Mouse (Mus musculus) ZHBTc4 (cell line): ENCODE measurements around the gene Edc4.
A peak's percentile ranks its signal among the peaks of the same experiment; 100 is the strongest.
"Not testable (repeated sequence)": the region's sequence is repeated elsewhere in the genome, so short reads cannot be mapped to it uniquely, and the experiment has no call there.

Source experiments
- DNase-seq: peaks from one replicate; pipeline ENCODE4 v3.0.0-alpha.2; 2011; ENCODE audit warnings: low read depth, low spot score

The Edc4 gene

GRCm38 (mm10) chr8:105880754-105881520, at the start of gene Edc4:
Gene Edc4 (plus strand): TSS chr8:105880881.
- peak; percentile 92 for DNase-seq

DNA sequence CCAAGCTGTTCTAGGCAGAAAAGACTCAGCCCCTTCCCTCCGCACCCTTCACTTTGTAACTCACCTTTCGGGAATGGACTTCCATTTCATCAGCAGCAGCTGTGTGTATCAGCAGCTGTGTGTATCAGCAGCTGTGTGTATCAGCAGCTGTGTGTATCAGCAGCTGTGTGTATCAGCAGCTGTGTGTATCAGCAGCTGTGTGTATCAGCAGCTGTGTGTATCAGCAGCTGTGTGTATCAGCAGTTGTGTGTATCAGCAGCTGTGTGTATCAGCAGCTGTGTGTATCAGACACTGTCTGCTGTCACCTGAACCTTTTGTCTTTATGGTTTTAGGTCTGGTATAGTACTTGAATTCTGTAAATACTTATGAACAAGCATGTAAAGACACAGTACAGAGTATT, 46.9 kb upstream of the Edc4 start:
- not testable (repeated sequence) for DNase-seq

DNA sequence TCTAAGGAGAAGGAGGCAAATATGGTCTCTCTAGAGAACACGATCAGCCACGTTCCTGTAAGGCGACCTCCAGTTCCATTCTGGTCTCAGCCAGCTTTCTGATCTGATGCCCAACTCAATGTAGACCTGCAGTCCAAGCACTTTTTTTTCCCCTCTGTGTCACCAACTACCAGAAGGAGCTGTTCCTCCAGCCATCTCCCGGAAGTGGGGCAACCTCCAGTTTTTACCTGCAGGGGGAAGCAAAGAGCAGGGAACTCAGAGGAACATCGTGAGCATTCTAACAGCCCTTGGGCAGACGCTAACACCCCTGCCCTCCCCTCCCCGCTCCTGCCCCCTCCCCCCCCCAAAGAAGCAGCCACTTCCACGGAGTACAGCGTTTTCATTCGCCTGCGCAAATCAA, 45.4 kb upstream of the Edc4 start:
- DNase-seq, result peak; percentile 86

DNA sequence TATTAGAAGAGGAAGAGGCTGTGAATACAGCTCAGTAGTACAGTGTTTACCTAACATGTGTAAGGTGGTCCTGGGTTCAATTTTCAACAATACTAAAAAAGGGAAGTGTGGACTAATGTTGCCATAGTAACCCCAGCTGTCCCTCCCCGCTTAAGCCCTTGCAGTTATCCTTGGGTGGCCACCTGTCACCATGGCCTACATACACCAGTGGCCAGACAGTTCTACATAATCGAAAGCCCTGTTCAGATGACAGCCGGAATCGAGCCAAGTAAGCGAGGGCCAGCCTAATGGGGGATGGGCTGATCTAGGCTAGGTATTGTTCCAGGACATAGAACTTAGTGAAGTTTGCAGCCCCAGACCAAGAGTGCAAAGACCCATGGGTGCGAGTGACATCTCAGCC, 43.7 kb upstream of the Edc4 start:
- no peak for DNase-seq

GRCm38 (mm10) chr8:105839209-105839608, 41.5 kb upstream of the Edc4 start:
- DNase-seq, result no peak

DNA sequence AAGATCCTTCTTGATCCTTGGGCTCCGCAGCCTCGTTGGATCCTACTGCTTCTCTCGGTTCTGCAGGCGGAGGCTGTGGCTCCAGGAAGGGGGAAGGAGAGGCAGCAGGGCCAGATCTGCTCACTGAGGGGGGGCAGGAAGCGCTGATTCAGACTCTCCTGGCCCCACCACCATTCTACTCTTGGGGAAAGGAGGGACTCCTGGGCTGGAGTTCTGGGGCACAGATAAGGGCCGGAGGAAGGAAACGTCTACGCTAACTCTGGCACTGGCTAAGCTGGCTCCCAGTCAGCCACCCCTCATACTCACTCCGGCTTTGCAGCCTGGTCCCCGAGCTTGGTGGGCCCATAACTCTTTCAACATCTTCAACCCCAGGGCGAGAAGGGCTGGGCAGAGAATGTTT, 34.0 kb upstream of the Edc4 start:
- no peak for DNase-seq

DNA sequence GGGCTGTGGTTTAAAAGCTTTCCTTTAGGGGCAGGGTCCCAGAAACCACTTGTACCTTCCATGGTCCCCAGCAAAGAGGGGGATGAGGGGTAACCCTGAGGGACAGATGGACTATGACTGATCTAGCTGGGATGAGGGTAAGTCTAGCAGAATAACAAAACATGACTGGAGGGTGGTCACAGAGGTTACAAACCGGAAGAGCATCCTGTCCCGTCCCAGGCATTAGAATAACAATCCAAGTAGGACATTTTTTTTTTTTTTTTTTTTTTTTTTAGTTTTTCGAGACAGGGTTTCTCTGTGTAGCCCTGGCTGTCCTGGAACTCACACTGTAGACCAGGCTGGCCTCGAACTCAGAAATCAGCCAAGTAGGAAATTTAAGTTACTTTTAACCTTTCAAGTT, 30.7 kb upstream of the Edc4 start:
- DNase-seq, result no peak

- peak; percentile 68 for DNase-seq
Observed at GRCm38 (mm10) chr8:105850611-105851010, 30.1 kb upstream of the Edc4 start.

DNA sequence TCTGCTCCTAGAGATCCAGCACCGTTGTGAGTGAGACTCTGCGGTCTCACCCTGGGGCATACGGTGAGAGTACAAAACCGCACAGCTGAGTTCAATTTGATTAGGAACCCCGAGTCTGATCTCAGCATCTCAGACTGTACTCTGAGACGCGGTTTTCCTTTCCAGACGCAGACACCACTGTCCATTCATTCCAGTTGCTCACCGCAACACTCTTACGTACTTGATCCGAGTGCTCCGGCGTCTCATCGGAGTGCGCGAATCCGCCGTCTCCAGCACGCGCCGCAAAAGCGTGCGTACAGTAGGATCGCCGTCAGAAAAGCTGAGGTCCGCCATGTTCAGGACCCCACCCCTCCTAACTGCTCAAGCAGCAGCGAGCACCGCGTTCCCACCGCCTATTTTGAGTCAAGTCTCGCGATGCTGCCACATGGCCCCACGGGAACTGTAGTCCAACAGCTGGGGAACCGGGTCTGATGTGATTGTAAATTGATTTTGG, 29.0 kb upstream of the Edc4 start:
- peak; percentile 97 for DNase-seq

GRCm38 (mm10) chr8:105852146-105852729, 28.4 kb upstream of the Edc4 start:
- DNase-seq, result no peak

DNA sequence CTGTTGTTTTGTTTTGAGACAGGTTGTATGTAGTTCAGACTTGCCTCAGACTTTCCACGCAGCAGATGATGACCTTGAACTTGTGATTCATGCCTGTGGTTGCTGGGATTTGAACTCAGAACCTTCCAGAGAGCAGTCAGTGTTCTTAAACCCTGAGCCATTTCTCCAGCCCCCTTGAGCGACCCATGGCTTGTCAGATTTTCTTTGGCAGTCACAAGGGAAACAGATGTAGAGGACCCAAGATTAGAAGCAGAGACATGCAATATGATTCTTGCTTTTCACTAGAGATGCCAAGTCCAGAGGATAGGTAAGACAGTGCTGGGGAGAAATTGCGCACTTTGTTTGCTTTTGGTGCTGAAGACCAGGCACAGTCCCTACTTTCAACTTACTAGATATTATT, 27.5 kb upstream of the Edc4 start, which contains the start of gene Cenpt:
Gene Cenpt, minus strand, starts transcription at position 101 of the 400 bp plus-strand sequence.
- no peak for DNase-seq

DNA sequence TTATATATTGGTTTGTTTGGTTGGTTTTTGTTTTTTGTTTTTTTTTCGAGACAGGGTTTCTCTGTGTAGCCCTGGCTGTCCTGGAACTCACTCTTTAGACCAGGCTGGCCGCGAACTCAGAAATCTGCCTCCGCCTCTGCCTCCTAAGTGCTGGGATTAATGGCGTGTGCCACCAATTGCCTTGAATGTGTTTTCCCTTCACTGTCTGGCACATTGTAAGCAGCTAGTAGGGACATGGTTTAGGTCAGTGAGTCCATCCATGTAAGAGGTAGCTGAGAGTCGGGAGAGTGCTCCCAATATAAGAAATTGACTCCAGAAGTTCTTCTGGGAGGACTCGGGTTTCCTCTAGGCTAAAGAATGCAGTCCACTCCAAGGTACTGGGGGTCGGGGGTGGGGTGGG, 26.4 kb upstream of the Edc4 start:
- no peak for DNase-seq

- DNase-seq, result peak; percentile 95
Observed at GRCm38 (mm10) chr8:105854715-105855216, 25.9 kb upstream of the Edc4 start, which contains the start of gene Thap11. Gene Thap11 (plus strand): TSS chr8:105855132.

GRCm38 (mm10) chr8:105855248-105856167, 25.2 kb upstream of the Edc4 start:
- peak; percentile 44 for DNase-seq

GRCm38 (mm10) chr8:105856168-105856835, 24.4 kb upstream of the Edc4 start:
- DNase-seq, result no peak

- DNase-seq, result no peak
Observed at GRCm38 (mm10) chr8:105858495-105858894, 22.2 kb upstream of the Edc4 start.

DNA sequence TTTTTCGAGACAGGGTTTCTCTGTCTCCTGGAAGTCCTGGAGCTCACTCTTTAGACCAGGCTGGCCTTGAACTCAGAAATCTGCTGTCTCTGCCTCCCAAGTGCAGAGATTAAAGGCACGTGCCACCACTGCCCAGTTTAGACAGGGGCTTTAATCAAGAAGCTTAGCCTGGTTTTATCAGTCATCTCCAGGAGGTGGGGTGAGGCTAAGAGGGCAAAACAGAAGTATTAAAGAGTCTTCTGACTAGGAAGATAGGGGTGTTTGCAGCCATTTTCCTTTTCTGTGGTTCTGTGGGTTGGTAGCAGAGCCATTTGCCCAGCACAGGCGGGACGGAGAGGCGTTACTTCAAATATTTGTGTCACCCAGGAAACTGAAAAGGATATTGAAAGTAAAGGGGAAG, 21.4 kb upstream of the Edc4 start:
- DNase-seq, result no peak

- DNase-seq, result peak; percentile 100
Observed at GRCm38 (mm10) chr8:105860143-105860981, 20.3 kb upstream of the Edc4 start, which contains the start of gene Nutf2. Gene Nutf2 (plus strand): TSS chr8:105860580.

GRCm38 (mm10) chr8:105861951-105862350, 18.7 kb upstream of the Edc4 start:
- no peak for DNase-seq

DNA sequence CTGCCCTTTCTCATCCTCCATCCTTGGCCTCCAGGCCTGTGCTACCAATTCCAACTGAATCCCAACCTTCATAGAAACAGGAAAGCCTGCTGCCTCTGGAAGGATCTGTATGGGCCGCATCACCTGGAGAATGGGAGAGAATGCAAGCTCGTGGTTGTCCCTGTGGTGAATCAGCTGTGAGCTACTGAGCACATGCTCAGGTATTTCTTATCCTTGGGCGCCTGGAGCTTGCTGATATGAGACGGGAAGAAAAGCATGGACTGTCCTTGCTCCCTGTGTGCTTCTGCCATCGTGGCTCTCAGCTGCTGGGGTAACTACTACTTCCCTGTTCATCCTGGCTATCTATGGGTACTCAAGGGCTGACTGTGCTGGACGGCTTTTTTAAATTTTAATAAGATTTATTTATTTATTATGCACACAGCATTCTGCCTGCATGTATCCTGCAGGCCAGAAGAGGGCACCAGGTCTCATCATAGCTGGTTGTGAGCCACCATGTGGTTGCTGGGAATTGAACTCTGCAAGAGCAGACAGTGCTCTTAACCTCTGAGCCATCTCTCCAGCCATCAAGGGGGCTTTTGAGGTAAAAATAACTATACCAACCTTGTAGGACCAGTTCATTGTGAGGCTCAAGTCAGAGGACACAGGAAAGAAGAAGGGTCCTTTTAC, 14.2 kb upstream of the Edc4 start:
- DNase-seq, result peak; percentile 38
